12 mouse cellular contexts compared by ENCODE assay signal in the genomic region with DNA sequence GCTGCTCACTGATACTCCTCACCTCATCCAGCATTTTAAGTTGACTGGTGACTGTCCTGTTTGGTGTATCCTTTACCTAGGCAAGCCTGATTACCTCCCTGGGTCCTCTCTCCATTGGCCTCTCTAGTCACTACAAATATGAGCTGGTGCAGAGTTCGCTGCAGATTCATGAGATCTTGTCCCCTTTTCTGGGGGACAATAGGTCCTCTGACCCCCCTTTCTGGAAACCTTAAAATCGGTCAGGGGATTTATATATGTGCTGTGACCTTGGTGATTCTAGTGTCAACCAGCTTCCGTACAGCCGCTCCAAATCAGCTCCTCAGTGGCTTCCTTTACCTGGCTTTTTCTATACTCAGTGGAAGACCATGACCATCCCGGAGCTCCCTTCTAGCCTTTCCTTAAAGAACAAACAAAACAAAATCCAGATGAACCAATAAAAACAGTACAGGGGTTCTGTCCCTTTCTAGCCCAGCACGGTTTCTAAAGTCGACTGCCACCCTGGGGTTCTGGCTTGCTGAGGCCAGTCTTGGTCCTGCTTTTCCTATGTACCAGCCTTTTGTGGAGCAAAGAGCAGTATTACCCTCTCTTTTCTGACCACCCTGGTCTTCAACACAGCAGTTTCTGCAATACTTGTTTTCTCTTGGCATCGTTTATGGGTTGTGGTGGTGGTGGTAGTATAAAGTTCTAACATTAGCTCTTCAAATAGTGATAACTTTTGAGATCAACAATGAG. TPM values are rescaled to one million over a fixed set of nuclear protein-coding genes. Genes with fewer than 3 reads are reported as not detected.
DNase-seq lines count a peak whose midpoint lies in the region; ATAC-seq and TF ChIP-seq lines count a peak whose summit lies in the region.
"Had no signal": no experiment of that assay in that cellular context is flagged by ENCODE, and none has a peak within 500 bp of the region (broad histone marks: within the 10 kb centered on the region; RNA-seq: fewer than 3 reads in every experiment).

No protein-coding gene starts in this region.

- H3K27ac ChIP-seq in heart, embryonic 11.5 days (ENCODE audit: low read depth, low read length), result no peak overlapping the region
- no peak overlapping the region for H3K27ac ChIP-seq in midbrain, postnatal 0 days (ENCODE audit: low read depth, low read length)
- no peak overlapping the region for H3K27ac ChIP-seq in midbrain, embryonic 15.5 days
- no peak overlapping the region for H3K27ac ChIP-seq in hindbrain, embryonic 13.5 days
- no peak overlapping the region for H3K27ac ChIP-seq in neural tube, embryonic 13.5 days (replicated peaks)

- peak overlapping the region; percentile 25; the same call in 1 of the 2 replicates for H3K4me2 ChIP-seq in heart, embryonic 11.5 days
- H3K4me2 ChIP-seq in midbrain, postnatal 0 days (ENCODE audit: low read depth, low read length, poor library complexity, severe bottlenecking), result peak overlapping the region; percentile 70; the same call in 1 of the 2 replicates
- no peak overlapping the region for H3K4me2 ChIP-seq in midbrain, embryonic 15.5 days
- peak overlapping the region; percentile 15; the same call in 1 of the 2 replicates for H3K4me2 ChIP-seq in hindbrain, embryonic 13.5 days
- H3K4me2 ChIP-seq in neural tube, embryonic 13.5 days, result peak overlapping the region; percentile 52

- no peaks in the 10 kb centered on the region for H3K9me3 ChIP-seq in heart, embryonic 11.5 days (replicated peaks; ENCODE audit: control insufficient read depth, low read length)
- no peaks in the 10 kb centered on the region for H3K9me3 ChIP-seq in midbrain, postnatal 0 days (ENCODE audit: low read length)
- H3K9me3 ChIP-seq in midbrain, embryonic 15.5 days, result no peaks in the 10 kb centered on the region
- H3K9me3 ChIP-seq in hindbrain, embryonic 13.5 days, result no peaks in the 10 kb centered on the region
- no peaks in the 10 kb centered on the region for H3K9me3 ChIP-seq in neural tube, embryonic 13.5 days

- no peak for ATAC-seq in heart, embryonic 11.5 days (replicated peaks; ENCODE audit: insufficient number of reproducible peaks, low FRiP score, low TSS enrichment)
- ATAC-seq in midbrain, postnatal 0 days (ENCODE audit: low FRiP score), result no peak
- no peak for ATAC-seq in midbrain, embryonic 15.5 days (replicated peaks)
- no peak for ATAC-seq in hindbrain, embryonic 13.5 days (ENCODE audit: low FRiP score)
- no peak for ATAC-seq in neural tube, embryonic 13.5 days (ENCODE audit: low read depth)
- ATAC-seq: CD4-positive, CD25-positive, alpha-beta regulatory T cell, adult 4 months had no signal

- 19% methylated on average over 8 of the region's 8 CpGs for WGBS in heart, embryonic 11.5 days (ENCODE audit: insufficient replicate concordance)
- 23% methylated on average over 8 of the region's 8 CpGs for WGBS in midbrain, postnatal 0 days
- 15% methylated on average over 8 of the region's 8 CpGs for WGBS in midbrain, embryonic 15.5 days
- WGBS in hindbrain, embryonic 13.5 days, result 9% methylated on average over 8 of the region's 8 CpGs
- 10% methylated on average over 8 of the region's 8 CpGs for WGBS in neural tube, embryonic 13.5 days

- H3K27me3 ChIP-seq in heart, embryonic 11.5 days (ENCODE audit: control insufficient read depth, insufficient read depth, low read length), result peaks cover 46% of the 10 kb centered on the region
- peaks cover 56% of the 10 kb centered on the region for H3K27me3 ChIP-seq in midbrain, postnatal 0 days (ENCODE audit: insufficient read depth, low read length)
- peaks cover 65% of the 10 kb centered on the region for H3K27me3 ChIP-seq in midbrain, embryonic 15.5 days (replicated peaks)
- peaks cover 99% of the 10 kb centered on the region for H3K27me3 ChIP-seq in hindbrain, embryonic 13.5 days
- H3K27me3 ChIP-seq in neural tube, embryonic 13.5 days, result peaks cover 100% of the 10 kb centered on the region

- H3K4me3 ChIP-seq in heart, embryonic 11.5 days (ENCODE audit: low read depth, low read length), result no peak overlapping the region; the same call in 1 of the 2 replicates
- H3K4me3 ChIP-seq in midbrain, postnatal 0 days (ENCODE audit: low read depth, low read length), result no peak overlapping the region
- no peak overlapping the region for H3K4me3 ChIP-seq in midbrain, embryonic 15.5 days
- H3K4me3 ChIP-seq in hindbrain, embryonic 13.5 days, result peak overlapping the region; percentile 14; the same call in 1 of the 2 replicates
- peak overlapping the region; percentile 7; the same call in 1 of the 2 replicates for H3K4me3 ChIP-seq in neural tube, embryonic 13.5 days

- TF ChIP-seq CTCF in midbrain, postnatal 0 days (IDR thresholded peaks at IDR 0.05), result no peak

- H3K36me3 ChIP-seq in heart, embryonic 11.5 days (ENCODE audit: control insufficient read depth, insufficient read depth, low read length), result no peaks in the 10 kb centered on the region
- no peaks in the 10 kb centered on the region for H3K36me3 ChIP-seq in midbrain, postnatal 0 days (ENCODE audit: insufficient read depth, low read length)
- H3K36me3 ChIP-seq in midbrain, embryonic 15.5 days (replicated peaks), result no peaks in the 10 kb centered on the region
- no peaks in the 10 kb centered on the region for H3K36me3 ChIP-seq in hindbrain, embryonic 13.5 days
- no peaks in the 10 kb centered on the region for H3K36me3 ChIP-seq in neural tube, embryonic 13.5 days

- H3K9ac ChIP-seq in heart, embryonic 11.5 days (ENCODE audit: low read depth, low read length), result no peak overlapping the region
- H3K9ac ChIP-seq in midbrain, postnatal 0 days (replicated peaks; ENCODE audit: low read length, poor library complexity, severe bottlenecking), result no peak overlapping the region
- H3K9ac ChIP-seq in midbrain, embryonic 15.5 days, result no peak overlapping the region
- H3K9ac ChIP-seq in hindbrain, embryonic 13.5 days, result no peak overlapping the region
- no peak overlapping the region for H3K9ac ChIP-seq in neural tube, embryonic 13.5 days

- peaks cover 7% of the 10 kb centered on the region for H3K4me1 ChIP-seq in heart, embryonic 11.5 days (ENCODE audit: control insufficient read depth, insufficient read depth, low read length)
- H3K4me1 ChIP-seq in midbrain, postnatal 0 days (ENCODE audit: insufficient read depth, low read length), result peaks cover 11% of the 10 kb centered on the region; the same call in 1 of the 2 replicates
- peaks cover 44% of the 10 kb centered on the region for H3K4me1 ChIP-seq in midbrain, embryonic 15.5 days
- peaks cover 44% of the 10 kb centered on the region for H3K4me1 ChIP-seq in hindbrain, embryonic 13.5 days (replicated peaks)
- peaks cover 58% of the 10 kb centered on the region for H3K4me1 ChIP-seq in neural tube, embryonic 13.5 days (replicated peaks)

- no peak for DNase-seq in heart, adult 8-10 months (ENCODE audit: low spot score)
- DNase-seq in midbrain, postnatal 0 days (ENCODE audit: low spot score), result no peak
- no peak for DNase-seq in thymus, postnatal 36 days
- no peak for DNase-seq in urinary bladder, postnatal 36 days (ENCODE audit: low spot score in 2 of 2)
- DNase-seq: kidney, adult 11 months; right cerebral cortex, postnatal 4 days; thymus, adult 18-20 months had no signal

RNA-seq across cellular contexts. Expression of a gene that starts 3.3 kb away (rescaled TPM):
- polyA plus RNA-seq in heart, embryonic 11.5 days (2014; fragmentation: Nextera tagmentation; extraction: Ambion mirVana), result 9.1 and 9.7 TPM in 2 replicates
- total RNA-seq in heart, adult 8-10 months (2022), result 10 to 100 TPM; 29.1 to 33.6 (median 30.5) TPM
- 6.0 and 7.8 TPM in 2 replicates for total RNA-seq in midbrain, postnatal 0 days (2014; rRNA removed)
- 4.2 and 4.3 TPM in 2 replicates for polyA plus RNA-seq in midbrain, postnatal 0 days (2015; fragmentation: Nextera tagmentation; extraction: Ambion mirVana)
- polyA plus RNA-seq in midbrain, embryonic 15.5 days (2015; fragmentation: Nextera tagmentation; extraction: Ambion mirVana), result 3.6 and 4.2 TPM in 2 replicates
- 6.4 and 10.6 TPM in 2 replicates for polyA plus RNA-seq in hindbrain, embryonic 13.5 days (2015; fragmentation: Nextera tagmentation; extraction: Ambion mirVana)
- 5.6 and 13.7 TPM in 2 replicates for polyA plus RNA-seq in neural tube, embryonic 13.5 days (2015; fragmentation: Nextera tagmentation; extraction: Ambion mirVana)
- polyA plus RNA-seq: CD4-positive, CD25-positive, alpha-beta regulatory T cell, adult 4 months had no signal

Comparison
In these comparisons a context has a peak if more than half of its experiments do, and no peak if none do; other contexts are left out.
1. H3K4me3 ChIP-seq: peak in hindbrain, embryonic 13.5 days (single experiment) and neural tube, embryonic 13.5 days (single experiment); none in heart, embryonic 11.5 days (single experiment), midbrain, postnatal 0 days (single experiment) and midbrain, embryonic 15.5 days (single experiment).